Mouse (Mus musculus): Measurements from ENCODE around the gene Gm5426.
"Not testable (repeated sequence)": the region's sequence is repeated elsewhere in the genome, so short reads cannot be mapped to it uniquely, and the experiment has no call there.

The Gm5426 gene

GRCm38 (mm10) chr10:96138585-96138984 lies 2.2 kb downstream of the Gm5426 start:
- DNase-seq (ENCODE audit: low read depth, low spot score): no peak

GRCm38 (mm10) chr10:96139274-96139673 lies 2.9 kb downstream of the Gm5426 start:
- DNase-seq (ENCODE audit: low read depth, low spot score): not testable (repeated sequence)

GRCm38 (mm10) chr10:96146578-96146977 lies 10.2 kb downstream of the Gm5426 start:
- DNase-seq (ENCODE audit: low read depth, low spot score): no peak

GRCm38 (mm10) chr10:96148250-96148699 lies 11.9 kb downstream of the Gm5426 start:
- DNase-seq (ENCODE audit: low read depth, low spot score): peak; percentile 29

GRCm38 (mm10) chr10:96150401-96151116 lies 14.2 kb downstream of the Gm5426 start:
- no peak for DNase-seq (ENCODE audit: low read depth, low spot score)

- no peak for DNase-seq (ENCODE audit: low read depth, low spot score)
Measured at GRCm38 (mm10) chr10:96153315-96153714, 16.9 kb downstream of the Gm5426 start.

GRCm38 (mm10) chr10:96162975-96163706 lies 26.7 kb downstream of the Gm5426 start:
- DNase-seq (ENCODE audit: low read depth, low spot score): no peak

- no peak for DNase-seq (ENCODE audit: low read depth, low spot score)
Measured at GRCm38 (mm10) chr10:96163791-96164190, 27.4 kb downstream of the Gm5426 start.

- DNase-seq (ENCODE audit: low read depth, low spot score): no peak
Measured at GRCm38 (mm10) chr10:96165260-96165659, 28.9 kb downstream of the Gm5426 start.

GRCm38 (mm10) chr10:96168998-96169397 lies 32.6 kb downstream of the Gm5426 start:
- no peak for DNase-seq (ENCODE audit: low read depth, low spot score)

GRCm38 (mm10) chr10:96171546-96171945 lies 35.1 kb downstream of the Gm5426 start:
- no peak for DNase-seq (ENCODE audit: low read depth, low spot score)

GRCm38 (mm10) chr10:96172964-96173363 lies 36.6 kb downstream of the Gm5426 start:
- no peak for DNase-seq (ENCODE audit: low read depth, low spot score)

- no peak for DNase-seq (ENCODE audit: low read depth, low spot score)
Measured at GRCm38 (mm10) chr10:96173771-96174170, 37.4 kb downstream of the Gm5426 start.

- DNase-seq (ENCODE audit: low read depth, low spot score): no peak
Measured at GRCm38 (mm10) chr10:96176916-96177315, 40.5 kb downstream of the Gm5426 start.

GRCm38 (mm10) chr10:96180554-96181397 lies 44.4 kb downstream of the Gm5426 start:
- DNase-seq (ENCODE audit: low read depth, low spot score): peak; percentile 67

GRCm38 (mm10) chr10:96181398-96181790 lies 45.0 kb downstream of the Gm5426 start:
- DNase-seq (ENCODE audit: low read depth, low spot score): peak; percentile 69

GRCm38 (mm10) chr10:96181883-96182628 lies 45.7 kb downstream of the Gm5426 start:
- DNase-seq (ENCODE audit: low read depth, low spot score): peak; percentile 37

GRCm38 (mm10) chr10:96185026-96185425 lies 48.6 kb downstream of the Gm5426 start:
- DNase-seq (ENCODE audit: low read depth, low spot score): no peak

GRCm38 (mm10) chr10:96185601-96186000 lies 49.2 kb downstream of the Gm5426 start:
- DNase-seq (ENCODE audit: low read depth, low spot score): no peak
